Mouse (Mus musculus): ENCODE results near the gene Ttc39a.

DNA sequence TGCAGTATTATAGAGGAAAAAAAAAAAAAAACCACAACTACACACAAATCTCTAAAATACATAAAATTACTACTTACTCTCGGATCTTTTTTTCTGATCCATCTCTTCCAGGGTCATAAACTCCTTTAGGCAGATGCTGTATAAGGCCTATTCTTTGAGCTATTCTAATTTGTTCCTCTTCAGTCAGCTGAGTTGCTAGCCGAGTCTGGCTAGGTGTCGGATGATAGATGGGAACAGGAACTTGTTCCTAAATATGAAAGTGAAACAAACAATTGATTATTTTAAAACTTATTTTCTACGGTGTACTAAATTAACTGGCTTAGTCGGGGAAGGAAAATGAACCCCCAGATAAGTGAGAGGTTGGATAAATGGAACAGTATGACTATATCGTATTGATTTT lies 50.4 kb downstream of the Ttc39a start:
- no peak for TF ChIP-seq CTCF (IDR thresholded peaks at IDR 0.05; ENCODE audit: low read depth, low read length)
- no peak for TF ChIP-seq POLR2A (IDR thresholded peaks at IDR 0.05; ENCODE audit: borderline replicate concordance, low read depth, low read length)

All from bone marrow macrophage, adult 2 months (primary cell).